Mouse (Mus musculus) spleen, adult 2 months (tissue): Measurements from ENCODE around the gene Myo6.

Experiments used
- CTCF ChIP-seq: fragments of 200-500 bp; IDR thresholded peaks from 2 replicates; pipeline ENCODE4 v1.5.1; 2011; ENCODE audit warnings: mild to moderate bottlenecking, inconsistent platforms; ENCODE audit not compliant: insufficient read depth, insufficient read length, insufficient replicate concordance; ENCODE audit errors: extremely low read depth
- POLR2A ChIP-seq: fragments of 200-500 bp; IDR thresholded peaks from 2 replicates; pipeline ENCODE4 v1.6.1; 2011; ENCODE audit warnings: low read depth, low read length, inconsistent platforms

- TF ChIP-seq POLR2A (no peak), CTCF (no peak)
These were observed 72.5 kb downstream of the Myo6 start for GRCm38 (mm10) chr9:80237184-80237799.
